In the genomic region with DNA sequence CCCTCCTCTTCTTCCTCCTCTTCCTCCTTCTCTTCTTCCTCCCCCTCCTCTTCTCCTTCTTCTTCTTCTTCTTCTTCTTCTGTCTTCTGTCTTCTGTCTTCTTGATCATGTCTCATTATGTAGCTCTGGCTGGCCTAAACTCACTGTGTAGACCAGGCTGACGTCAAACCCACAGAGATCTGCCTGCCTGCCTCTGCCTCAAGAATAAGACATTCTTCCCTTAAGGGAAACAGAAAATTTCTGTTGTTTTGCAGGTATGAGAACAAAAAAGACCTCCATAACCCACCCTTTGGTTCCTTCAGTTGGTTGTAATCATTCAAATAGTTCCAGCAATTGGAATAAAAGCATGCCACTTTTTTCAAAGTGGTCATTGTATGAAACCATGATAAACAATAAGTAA, we compare ENCODE assay signal across 10 mouse cellular contexts. TPM values are rescaled to one million over a fixed set of nuclear protein-coding genes. Genes with fewer than 3 reads are reported as not detected.
DNase-seq lines count a peak whose midpoint lies in the region; ATAC-seq and TF ChIP-seq lines count a peak whose summit lies in the region.
"Had no signal": no experiment of that assay in that cellular context is flagged by ENCODE, and none has a peak within 500 bp of the region (broad histone marks: within the 10 kb centered on the region; RNA-seq: fewer than 3 reads in every experiment).

No protein-coding gene starts in this region.

- TF ChIP-seq CTCF in left cerebral cortex, adult 2 months (IDR thresholded peaks at IDR 0.05): no peak
- TF ChIP-seq CTCF in testis, adult 2 months (IDR thresholded peaks at IDR 0.05; ENCODE audit: control insufficient read depth, insufficient read depth, insufficient replicate concordance, low read depth, low read length): no peak

- intact Hi-C loops in left cerebral cortex, adult 2 months (cut with DNase I): no loop called here
- intact Hi-C loops in left cerebral cortex, postnatal 14 days (cut with DNase I): no loop called here

- no peak overlapping the region for H3K4me3 ChIP-seq in heart, embryonic 14.5 days (ENCODE audit: control insufficient read depth in 1 of 2, insufficient read depth in 1 of 2, low read depth in 1 of 2, low read length in 2 of 2)
- peak overlapping the region; percentile 25; the same call in 1 of the 2 replicates for H3K4me3 ChIP-seq in left cerebral cortex, adult 2 months
- peak overlapping the region; percentile 69 for H3K4me3 ChIP-seq in testis, adult 2 months (ENCODE audit: control insufficient read depth, low read depth, low read length)

- H3K36me3 ChIP-seq in heart, embryonic 14.5 days (ENCODE audit: control insufficient read depth, insufficient read depth, low read length): peaks cover 58% of the 10 kb centered on the region
- peaks cover 5% of the 10 kb centered on the region for H3K36me3 ChIP-seq in testis, adult 2 months (ENCODE audit: control insufficient read depth, insufficient read depth, low read length)

- no peaks in the 10 kb centered on the region for H3K9me3 ChIP-seq in heart, embryonic 14.5 days (ENCODE audit: control insufficient read depth, low read length)
- H3K9me3 ChIP-seq: forebrain, embryonic 12.5 days had no signal

- TF ChIP-seq POLR2A in testis, adult 2 months (IDR thresholded peaks at IDR 0.05; ENCODE audit: control insufficient read depth, low read depth, low read length): no peak

- peaks cover 9 to 36% of the 10 kb centered on the region in 2 experiments for H3K4me1 ChIP-seq in heart, embryonic 14.5 days (ENCODE audit: control insufficient read depth in 2 of 2, insufficient read depth in 2 of 2, low read length in 2 of 2)
- H3K4me1 ChIP-seq in testis, adult 2 months (ENCODE audit: control insufficient read depth, insufficient read depth, low read length): no peaks in the 10 kb centered on the region; the same call in 1 of the 2 replicates

- no peaks in the 10 kb centered on the region for H3K27me3 ChIP-seq in heart, embryonic 14.5 days (ENCODE audit: control insufficient read depth, insufficient read depth, low read length)
- no peaks in the 10 kb centered on the region for H3K27me3 ChIP-seq in testis, adult 2 months (ENCODE audit: control insufficient read depth, insufficient read depth, low read length)
- H3K27me3 ChIP-seq: forebrain, embryonic 12.5 days had no signal

- peak overlapping the region in 1 of 2 experiments; percentile 63; a peak in 2 of 4 replicates for H3K27ac ChIP-seq in heart, embryonic 14.5 days (replicated peaks in 1 of 2; ENCODE audit: control insufficient read depth in 1 of 2, insufficient read depth in 1 of 2, low read depth in 2 of 2, low read length in 2 of 2)
- H3K27ac ChIP-seq in left cerebral cortex, adult 2 months: peak overlapping the region; percentile 79
- H3K27ac ChIP-seq in testis, adult 2 months (ENCODE audit: control insufficient read depth, insufficient read depth, low read depth, low read length): no peak overlapping the region
- H3K27ac ChIP-seq: forebrain, embryonic 12.5 days had no signal

- peak overlapping the region; percentile 9; the same call in 1 of the 2 replicates for H3K4me2 ChIP-seq in heart, embryonic 14.5 days (ENCODE audit: low read length)

- 60% methylated on average over 1 of the region's 1 CpGs for WGBS in heart, embryonic 14.5 days

- no peak overlapping the region for H3K9ac ChIP-seq in heart, embryonic 14.5 days (ENCODE audit: low read length)

- no peak for DNase-seq in heart, postnatal 4 days
- no peak for DNase-seq in left cerebral cortex, adult 2 months (ENCODE audit: extremely low spot score in 1 of 2, low spot score in 2 of 2)
- DNase-seq in left cerebral cortex, postnatal 14 days (ENCODE audit: low spot score in 2 of 2): no peak
- no peak for DNase-seq in testis, postnatal 14 days (ENCODE audit: low spot score)
- DNase-seq in right cerebral cortex, adult 18-20 months: no peak
- DNase-seq: cerebellum, adult 11-12 months; kidney, postnatal 36 days had no signal

- ATAC-seq in heart, embryonic 14.5 days (ENCODE audit: insufficient number of reproducible peaks, insufficient read depth, low FRiP score, low read depth): no peak

RNA-seq across cellular contexts. Expression of a gene that starts 3.4 kb away (rescaled TPM):
- 1.6 and 1.8 TPM in 2 replicates for polyA plus RNA-seq in heart, embryonic 14.5 days (2014; fragmentation: Nextera tagmentation; extraction: Ambion mirVana)
- total RNA-seq in heart, postnatal 4 days (2021): 1 to 10 TPM; 8.4 to 9.0 TPM
- 10 to 100 TPM; 15.9 to 16.5 TPM for total RNA-seq in left cerebral cortex, adult 2 months (2021)
- 10 to 100 TPM; 10.3 to 10.8 TPM for total RNA-seq in left cerebral cortex, postnatal 14 days (2021)
- 35.8 and 41.0 TPM in 2 replicates for polyA plus RNA-seq in testis, adult 2 months (2012; rRNA removed)

RNA-seq across cellular contexts. Expression of a gene that starts 36.9 kb away (rescaled TPM):
- 16.0 and 16.1 TPM in 2 replicates for polyA plus RNA-seq in heart, embryonic 14.5 days (2014; fragmentation: Nextera tagmentation; extraction: Ambion mirVana)
- total RNA-seq in heart, postnatal 4 days (2021): 10 to 100 TPM in 1 of 2 experiments, 1 to 10 TPM in 1; 9.2 to 11.0 TPM
- 10 to 100 TPM; 23.3 to 25.6 TPM for total RNA-seq in left cerebral cortex, adult 2 months (2021)
- total RNA-seq in left cerebral cortex, postnatal 14 days (2021): 10 to 100 TPM; 26.8 to 28.3 TPM
- polyA plus RNA-seq in testis, adult 2 months (2012; rRNA removed): 16.5 and 16.9 TPM in 2 replicates

RNA-seq across cellular contexts. Expression of a gene that starts 38.4 kb away (rescaled TPM):
- polyA plus RNA-seq in heart, embryonic 14.5 days (2014; fragmentation: Nextera tagmentation; extraction: Ambion mirVana): 39.4 and 40.0 TPM in 2 replicates
- 10 to 100 TPM; 77.6 to 84.1 TPM for total RNA-seq in heart, postnatal 4 days (2021)
- 10 to 100 TPM; 26.0 to 27.3 TPM for total RNA-seq in left cerebral cortex, adult 2 months (2021)
- 10 to 100 TPM; 22.6 to 27.0 TPM for total RNA-seq in left cerebral cortex, postnatal 14 days (2021)
- 30.6 and 35.5 TPM in 2 replicates for polyA plus RNA-seq in testis, adult 2 months (2012; rRNA removed)

RNA-seq across cellular contexts. Expression of a gene that starts 40.7 kb away (rescaled TPM):
- 4.6 and 5.3 TPM in 2 replicates for polyA plus RNA-seq in heart, embryonic 14.5 days (2014; fragmentation: Nextera tagmentation; extraction: Ambion mirVana)
- total RNA-seq in heart, postnatal 4 days (2021): 1 to 10 TPM; 3.1 to 3.5 TPM
- 1 to 10 TPM; 4.5 to 6.7 TPM for total RNA-seq in left cerebral cortex, adult 2 months (2021)
- 1 to 10 TPM; 5.4 to 5.5 TPM for total RNA-seq in left cerebral cortex, postnatal 14 days (2021)
- 12.1 and 13.2 TPM in 2 replicates for polyA plus RNA-seq in testis, adult 2 months (2012; rRNA removed)

Comparison
In these comparisons a context has a peak if more than half of its experiments do, and no peak if none do; other contexts are left out.
1. H3K4me3 ChIP-seq: peak in left cerebral cortex, adult 2 months (single experiment) and testis, adult 2 months (single experiment); none in heart, embryonic 14.5 days (0 of 2).